Mouse (Mus musculus) liver, embryonic 12.5 days (tissue): ENCODE measurements around the gene Junb. TPM values are rescaled to one million over a fixed set of nuclear protein-coding genes. Genes with fewer than 3 reads are reported as not detected.

Experiments
- ATAC-seq: fragments of 200-750 bp; cut with Nextera tagmentation; 2 replicates; pipeline ENCODE4 v1.8.0; 2017; ENCODE audit warnings: moderate number of reproducible peaks, mild to moderate bottlenecking, moderate library complexity
- H3K27ac ChIP-seq: fragments of 300-500 bp; sonication (generic); 2 replicates; pipeline ENCODE4 v1.5.1; 2016; ENCODE audit warnings: mild to moderate bottlenecking
- H3K27me3 ChIP-seq: fragments of 300-500 bp; sonication (generic); replicated peaks from 2 replicates; pipeline ENCODE4 v1.6.1; 2016; ENCODE audit warnings: mild to moderate bottlenecking, moderate library complexity
- H3K36me3 ChIP-seq: fragments of 300-500 bp; sonication (generic); 2 replicates; pipeline ENCODE4 v1.6.1; 2016; ENCODE audit warnings: mild to moderate bottlenecking, moderate library complexity
- H3K4me1 ChIP-seq: fragments of 300-500 bp; sonication (generic); 2 replicates; pipeline ENCODE4 v1.6.1; 2016
- H3K4me2 ChIP-seq: fragments of 300-500 bp; sonication (generic); 2 replicates; pipeline ENCODE4 v1.6.1; 2016; ENCODE audit warnings: mild to moderate bottlenecking, moderate library complexity
- H3K4me3 ChIP-seq: fragments of 300-500 bp; sonication (generic); 2 replicates; pipeline ENCODE4 v1.5.1; 2016; ENCODE audit warnings: mild to moderate bottlenecking, moderate library complexity
- H3K9ac ChIP-seq: fragments of 300-500 bp; sonication (generic); 2 replicates; pipeline ENCODE4 v1.6.1; 2016; ENCODE audit warnings: mild to moderate bottlenecking, moderate library complexity
- H3K9me3 ChIP-seq: fragments of 300-500 bp; sonication (generic); replicated peaks from 2 replicates; pipeline ENCODE4 v1.6.1; 2016; ENCODE audit warnings: mild to moderate bottlenecking, moderate library complexity
- WGBS: fragments of 180-500 bp; shearing (Covaris S2); methylation state at CpG from one replicate; pipeline ENCODE4 v1.1.7; 2016; ENCODE audit not compliant: insufficient replicate concordance; 5-methylcytosine and 5-hydroxymethylcytosine counted together
- polyA plus RNA-seq: library from polyadenylated mRNA; unstranded; fragments of >200 nt; fragmentation: Nextera tagmentation; extraction: Ambion mirVana; gene quantifications from 2 replicates; pipeline ENCODE4 v1.2.1, GENCODE M21; 2016

Junb gene
- polyA plus RNA-seq, 1 experiment from 2014 or later, result 18.3 TPM

DNA sequence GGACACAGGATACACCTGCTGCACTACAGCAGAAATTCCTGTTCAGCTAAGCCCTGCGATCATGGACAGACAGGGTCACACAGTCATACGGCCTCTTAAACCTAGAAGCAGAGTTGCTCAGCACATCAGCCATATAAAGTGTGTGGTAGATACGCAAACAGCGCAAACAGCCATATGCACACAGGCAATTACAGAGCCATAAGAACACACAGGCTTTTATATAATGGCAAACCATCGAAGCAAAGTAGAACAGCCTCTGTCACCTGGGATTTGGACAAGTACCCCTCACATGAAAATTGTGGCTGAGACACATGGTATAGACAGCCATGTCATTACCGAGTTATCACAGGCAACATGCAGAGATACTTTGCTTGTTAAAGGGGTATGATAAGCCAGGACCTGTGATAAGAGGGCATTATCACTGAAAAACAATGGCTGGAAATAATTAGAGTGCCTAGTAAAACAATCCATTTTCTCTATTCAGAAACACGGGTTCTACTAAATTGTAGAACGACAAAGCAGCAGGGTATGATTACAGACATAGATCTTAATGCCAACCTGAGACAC is 7.9 kb upstream of the Junb start:
- Histone ChIP-seq H3K4me2 (peak overlapping the region; percentile 94), H3K9me3 (no peaks in the 10 kb centered on the region), H3K9ac (peak overlapping the region; percentile 75), H3K36me3 (no peaks in the 10 kb centered on the region), H3K4me1 (peaks cover 88% of the 10 kb centered on the region), H3K27me3 (no peaks in the 10 kb centered on the region), H3K4me3 (peak overlapping the region; percentile 63), H3K27ac (peak overlapping the region; percentile 83)
- no peak for ATAC-seq
- WGBS, result 27% methylated on average over 8 of the region's 8 CpGs

DNA sequence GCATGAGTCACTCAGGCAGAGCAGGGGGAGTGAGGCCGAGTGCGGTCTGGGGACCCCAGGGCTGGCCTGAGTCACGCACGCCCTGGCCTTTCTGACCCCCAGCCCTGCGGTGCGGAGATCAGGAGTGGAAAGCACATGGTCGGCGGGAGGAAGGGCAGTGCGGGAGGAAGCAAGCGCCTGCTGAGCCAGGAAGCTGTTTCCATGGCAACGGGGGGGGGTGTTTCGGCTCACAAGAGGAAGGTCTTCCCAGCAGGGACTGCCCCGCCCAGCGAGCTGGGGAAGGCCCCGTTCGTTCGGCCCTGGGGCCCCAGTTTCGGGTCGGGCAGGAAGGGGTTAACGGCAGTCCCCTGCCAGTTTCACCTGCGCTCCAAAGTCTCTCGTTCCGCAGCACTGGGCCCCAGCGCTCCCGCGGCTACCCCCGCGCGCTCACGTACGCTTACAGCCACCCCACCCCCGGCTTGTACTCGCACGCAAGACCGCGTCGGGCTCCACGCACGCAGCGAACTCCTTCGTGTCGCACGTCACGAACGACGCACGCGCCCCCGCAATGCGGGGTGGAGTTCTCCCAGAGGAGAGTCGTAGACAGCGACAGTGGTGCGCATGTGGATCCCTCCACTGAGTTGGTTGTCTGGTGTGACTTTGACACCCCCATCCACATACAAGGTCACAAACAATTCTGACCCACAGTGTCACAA is 7.3 kb upstream of the Junb start:
- Histone ChIP-seq H3K4me1 (peaks cover 88% of the 10 kb centered on the region), H3K9me3 (no peaks in the 10 kb centered on the region), H3K27me3 (no peaks in the 10 kb centered on the region), H3K4me2 (peak overlapping the region; percentile 94), H3K27ac (peak overlapping the region; percentile 83), H3K9ac (peak overlapping the region; percentile 75), H3K36me3 (no peaks in the 10 kb centered on the region), H3K4me3 (peak overlapping the region; percentile 63)
- peak; percentile 30 for ATAC-seq
- WGBS, result under 1% methylated on average over 53 of the region's 53 CpGs

DNA sequence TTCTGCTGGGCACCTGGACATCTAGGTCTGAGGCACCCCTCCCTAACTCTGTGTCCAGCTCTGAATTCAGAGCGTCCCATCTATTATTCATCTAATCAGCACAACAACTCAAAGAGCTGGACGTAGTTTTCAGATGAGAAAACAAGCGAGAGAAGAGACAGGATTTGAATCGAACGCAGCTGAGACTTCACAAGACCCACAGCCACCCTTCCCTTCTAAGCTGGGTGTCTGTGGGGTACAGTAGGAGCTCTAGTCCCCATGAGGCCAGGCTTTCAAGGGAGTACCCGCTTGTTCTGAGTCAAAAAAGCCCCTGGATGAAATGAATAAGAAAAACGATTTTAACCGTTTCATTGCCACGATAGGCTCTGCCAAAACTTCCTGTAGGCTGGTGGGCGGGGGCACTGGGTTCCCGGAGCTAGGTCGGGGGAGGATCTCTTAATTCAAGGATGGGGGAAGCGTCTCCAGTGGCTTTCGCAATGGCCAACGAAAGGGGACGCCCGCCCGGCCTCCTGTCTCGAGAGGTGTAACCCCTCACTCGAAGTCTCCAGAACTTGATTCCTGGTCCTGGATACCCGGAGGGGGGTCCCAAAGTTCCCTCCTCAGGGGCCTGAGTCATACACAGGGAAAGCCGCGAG is 6.6 kb upstream of the Junb start:
- Histone ChIP-seq H3K9ac (peak overlapping the region; percentile 75), H3K4me1 (peaks cover 91% of the 10 kb centered on the region), H3K36me3 (no peaks in the 10 kb centered on the region), H3K27me3 (no peaks in the 10 kb centered on the region), H3K4me3 (peak overlapping the region; percentile 63), H3K9me3 (no peaks in the 10 kb centered on the region), H3K27ac (peak overlapping the region; percentile 83), H3K4me2 (peak overlapping the region; percentile 94)
- WGBS, result under 1% methylated on average over 23 of the region's 23 CpGs
- ATAC-seq, result no peak

DNA sequence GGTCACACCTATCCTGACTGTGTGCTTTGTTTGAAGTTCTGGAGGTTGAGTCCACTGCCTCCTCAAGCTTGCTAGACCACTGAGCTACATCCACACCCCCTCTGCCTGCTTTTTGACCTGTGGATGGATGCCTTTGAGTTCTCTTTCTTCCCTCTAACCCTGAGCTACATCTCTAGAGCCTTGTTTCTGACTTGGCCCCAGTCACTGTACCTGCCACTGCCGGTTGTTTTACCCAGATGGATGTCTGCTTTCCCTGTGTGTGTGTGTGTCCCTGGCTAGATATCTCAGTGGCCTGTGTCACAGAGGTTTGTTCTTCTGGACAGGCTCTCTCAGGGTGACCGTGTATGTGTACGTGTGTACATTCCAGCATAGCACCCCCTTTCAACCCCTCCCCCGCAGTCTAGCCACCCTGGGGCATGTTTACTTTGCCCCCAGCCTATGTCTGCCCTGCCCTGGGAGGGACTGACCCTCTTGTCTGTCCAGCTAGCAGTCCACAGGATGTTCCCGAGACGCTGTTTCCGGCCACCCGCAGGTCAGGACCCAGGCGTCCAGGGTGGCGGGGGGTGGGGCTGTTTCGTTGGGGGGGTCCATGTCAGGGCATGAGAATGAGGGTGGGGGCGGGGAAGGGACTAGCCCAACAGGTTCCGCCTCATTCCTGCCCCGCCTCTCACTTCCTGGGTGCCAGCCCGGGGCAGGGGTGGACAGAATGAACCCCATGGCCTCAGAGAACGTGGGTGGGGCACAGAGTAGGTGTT is 6.0 kb upstream of the Junb start:
- Histone ChIP-seq H3K9ac (peak overlapping the region; percentile 75), H3K4me2 (peak overlapping the region; percentile 94), H3K4me3 (peak overlapping the region; percentile 63), H3K27me3 (no peaks in the 10 kb centered on the region), H3K4me1 (peaks cover 96% of the 10 kb centered on the region), H3K9me3 (no peaks in the 10 kb centered on the region), H3K27ac (peak overlapping the region; percentile 83), H3K36me3 (no peaks in the 10 kb centered on the region)
- 14% methylated on average over 16 of the region's 16 CpGs for WGBS
- peak; percentile 1; the same call in 1 of the 2 replicates for ATAC-seq

DNA sequence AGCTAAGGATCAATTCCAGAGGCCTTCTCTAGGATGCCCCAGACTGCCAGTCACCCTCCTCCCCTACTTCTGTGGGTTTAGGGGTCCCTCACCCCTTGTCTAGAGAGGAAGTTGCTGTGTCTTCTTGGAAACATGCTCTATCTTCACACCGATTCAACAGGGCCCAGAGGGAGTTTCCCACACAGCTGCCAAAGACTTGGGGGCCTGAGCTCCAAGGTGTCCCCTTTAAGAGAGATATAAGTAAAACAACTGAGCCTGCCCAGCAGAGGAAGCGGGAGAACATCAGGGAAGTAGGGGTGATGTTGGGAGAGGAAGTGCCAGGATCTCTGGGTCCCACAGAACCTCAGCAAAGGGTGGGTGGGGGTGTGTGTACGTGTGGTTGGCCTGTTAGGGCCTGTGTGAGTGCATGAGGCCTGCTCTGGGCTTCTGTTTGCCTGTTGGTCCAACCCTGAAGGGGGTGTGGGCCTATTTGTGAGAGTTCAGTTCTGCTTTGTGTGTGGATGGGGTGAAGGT is 4.0 kb upstream of the Junb start:
- WGBS, result 34% methylated on average over 3 of the region's 3 CpGs
- peak overlapping the region; percentile 5; the same call in 1 of the 2 replicates for H3K27ac ChIP-seq
- no peak overlapping the region for H3K4me2 ChIP-seq

DNA sequence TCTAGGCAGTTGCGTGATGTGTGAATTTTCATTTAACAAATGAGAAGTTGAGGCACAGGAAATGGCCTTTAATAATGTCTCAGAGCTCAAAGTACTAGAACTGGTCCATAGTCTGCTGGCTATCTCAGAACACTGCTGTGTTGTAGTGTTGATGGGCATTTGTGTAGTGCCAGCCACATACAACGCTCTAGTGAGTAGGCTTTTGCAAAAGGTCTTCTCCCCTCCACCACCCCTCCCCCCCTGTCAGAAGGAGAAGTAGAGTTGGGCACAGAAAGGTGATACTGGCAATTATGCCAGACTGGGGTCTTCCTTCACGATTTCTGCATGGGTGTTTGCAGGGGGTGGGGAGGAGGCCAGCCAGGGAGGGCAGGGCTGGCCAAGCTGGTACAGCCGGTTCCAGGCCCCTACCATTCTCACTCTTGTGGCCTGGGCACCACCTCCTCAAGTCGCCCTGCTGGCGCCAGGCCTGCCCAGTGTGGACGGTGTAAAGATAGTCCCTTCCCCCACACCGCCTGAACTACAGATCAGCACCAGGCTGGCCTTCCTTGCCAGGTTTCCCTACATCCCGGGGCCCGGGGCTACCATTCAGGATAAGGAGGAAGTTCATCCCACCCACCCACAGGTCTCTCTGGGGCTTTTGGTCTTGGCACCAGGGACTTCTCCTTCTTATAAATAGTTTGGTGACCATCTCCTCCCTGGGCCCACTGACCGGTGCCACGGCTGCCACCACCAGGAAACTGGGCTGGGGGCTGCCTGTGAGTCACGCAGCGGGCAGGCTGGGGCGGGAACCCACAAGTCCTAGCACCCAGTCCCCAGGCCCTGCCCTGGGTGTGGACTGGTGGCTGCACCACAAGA is 3.4 kb upstream of the Junb start:
- no peaks in the 10 kb centered on the region for H3K27me3 ChIP-seq
- no peak overlapping the region for H3K4me2 ChIP-seq
- no peak overlapping the region for H3K4me3 ChIP-seq
- ATAC-seq, result no peak
- H3K27ac ChIP-seq, result peak overlapping the region; percentile 97; the same call in 1 of the 2 replicates
- peaks cover 98% of the 10 kb centered on the region for H3K4me1 ChIP-seq
- 60% methylated on average over 15 of the region's 15 CpGs for WGBS
- no peaks in the 10 kb centered on the region for H3K9me3 ChIP-seq
- H3K36me3 ChIP-seq, result no peaks in the 10 kb centered on the region
- no peak overlapping the region for H3K9ac ChIP-seq

More for the DNA sequence above, 4.0 kb upstream of the Junb start:
- Histone ChIP-seq H3K4me1 (peaks cover 97% of the 10 kb centered on the region), H3K27me3 (no peaks in the 10 kb centered on the region), H3K36me3 (no peaks in the 10 kb centered on the region), H3K4me3 (no peak overlapping the region), H3K9me3 (no peaks in the 10 kb centered on the region), H3K9ac (no peak overlapping the region)
- no peak for ATAC-seq

DNA sequence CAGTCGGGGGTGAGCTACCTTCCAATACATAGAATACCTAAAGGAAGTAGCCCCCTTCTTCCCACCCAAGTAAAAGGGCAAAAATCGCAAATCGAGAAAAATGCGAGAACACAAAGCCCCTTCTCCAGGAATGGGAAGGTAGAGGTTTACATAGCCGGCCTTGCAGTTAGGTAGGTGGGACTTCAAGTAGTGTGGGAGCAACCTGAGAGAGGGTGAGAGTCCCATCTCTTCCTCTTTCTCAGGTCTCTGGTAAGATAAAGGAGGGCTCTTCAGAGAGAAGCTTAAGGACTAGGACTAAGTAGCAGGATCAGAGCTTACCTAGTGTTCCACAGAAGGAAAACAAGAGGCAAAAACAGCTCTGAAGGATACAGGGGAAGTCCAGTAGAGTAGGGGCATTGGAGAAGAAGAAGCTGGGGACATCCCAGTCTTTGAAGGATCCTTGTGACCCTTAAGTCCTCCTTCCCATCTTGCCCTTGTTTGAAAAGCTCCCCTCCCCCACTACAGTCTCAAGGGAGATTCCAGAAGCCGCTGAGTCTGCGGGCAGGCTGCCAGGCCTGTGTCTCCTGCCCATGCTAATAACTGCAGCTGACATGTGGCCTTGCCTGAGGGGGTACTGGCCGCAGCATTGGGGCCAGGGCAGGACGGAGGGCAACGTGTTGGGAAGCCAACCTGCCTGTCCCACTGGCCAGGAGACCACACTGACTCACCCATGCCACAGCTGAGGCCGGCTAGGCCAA is 2.3 kb upstream of the Junb start:
- Histone ChIP-seq H3K9ac (peak overlapping the region; percentile 14; the same call in 1 of the 2 replicates), H3K4me2 (peak overlapping the region; percentile 94), H3K9me3 (no peaks in the 10 kb centered on the region), H3K4me3 (peak overlapping the region; percentile 81), H3K27ac (peak overlapping the region; percentile 97), H3K27me3 (no peaks in the 10 kb centered on the region), H3K36me3 (no peaks in the 10 kb centered on the region), H3K4me1 (peaks cover 96% of the 10 kb centered on the region)
- 40% methylated on average over 11 of the region's 11 CpGs for WGBS
- ATAC-seq, result no peak

DNA sequence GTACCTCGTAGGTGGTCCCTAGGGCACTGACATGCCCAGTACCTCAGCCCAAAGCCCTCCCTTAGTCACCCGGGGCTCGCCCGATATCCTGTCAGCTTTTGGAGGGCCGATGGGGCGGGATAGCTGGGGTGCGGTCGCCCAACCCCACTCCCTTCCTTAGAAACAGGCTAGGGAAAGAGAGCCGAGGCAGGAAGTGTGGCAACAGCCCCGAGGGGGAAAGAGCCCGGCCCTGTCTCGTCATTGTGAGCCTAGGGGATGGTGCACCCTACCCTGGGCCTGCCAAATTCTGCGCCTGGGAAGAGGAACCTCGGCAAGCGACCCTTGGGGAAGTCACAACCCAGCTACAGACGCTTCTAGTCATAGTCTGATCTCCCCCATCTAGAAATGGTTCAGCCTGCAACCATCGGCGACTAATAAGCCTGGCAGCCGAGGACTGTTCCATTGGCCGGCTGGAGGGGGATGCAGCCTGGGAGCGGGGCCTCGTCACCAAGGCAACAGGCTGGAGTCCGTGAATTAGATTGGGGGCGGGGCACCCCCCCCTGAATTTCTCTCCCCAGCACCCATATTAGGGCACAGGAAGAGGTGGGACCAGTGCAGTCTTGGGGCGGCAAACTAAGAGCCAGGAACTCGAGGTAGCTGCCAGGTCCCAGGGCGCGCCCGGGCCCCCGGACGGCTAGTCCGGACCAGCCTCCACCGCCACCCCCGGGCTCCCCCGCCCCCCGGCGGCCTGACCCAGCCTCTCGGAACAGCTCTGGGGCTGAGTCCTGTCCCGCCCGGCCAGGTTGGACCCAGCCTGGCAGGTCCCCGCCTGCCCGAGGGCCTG is 1.3 kb upstream of the Junb start:
- Histone ChIP-seq H3K4me2 (peak overlapping the region; percentile 94), H3K4me1 (peaks cover 96% of the 10 kb centered on the region), H3K9me3 (no peaks in the 10 kb centered on the region), H3K36me3 (peaks cover 8% of the 10 kb centered on the region), H3K9ac (peak overlapping the region; percentile 86), H3K27me3 (no peaks in the 10 kb centered on the region), H3K27ac (peak overlapping the region; percentile 97), H3K4me3 (peak overlapping the region; percentile 81)
- peak; percentile 55 for ATAC-seq
- under 1% methylated on average over 35 of the region's 42 CpGs for WGBS

DNA sequence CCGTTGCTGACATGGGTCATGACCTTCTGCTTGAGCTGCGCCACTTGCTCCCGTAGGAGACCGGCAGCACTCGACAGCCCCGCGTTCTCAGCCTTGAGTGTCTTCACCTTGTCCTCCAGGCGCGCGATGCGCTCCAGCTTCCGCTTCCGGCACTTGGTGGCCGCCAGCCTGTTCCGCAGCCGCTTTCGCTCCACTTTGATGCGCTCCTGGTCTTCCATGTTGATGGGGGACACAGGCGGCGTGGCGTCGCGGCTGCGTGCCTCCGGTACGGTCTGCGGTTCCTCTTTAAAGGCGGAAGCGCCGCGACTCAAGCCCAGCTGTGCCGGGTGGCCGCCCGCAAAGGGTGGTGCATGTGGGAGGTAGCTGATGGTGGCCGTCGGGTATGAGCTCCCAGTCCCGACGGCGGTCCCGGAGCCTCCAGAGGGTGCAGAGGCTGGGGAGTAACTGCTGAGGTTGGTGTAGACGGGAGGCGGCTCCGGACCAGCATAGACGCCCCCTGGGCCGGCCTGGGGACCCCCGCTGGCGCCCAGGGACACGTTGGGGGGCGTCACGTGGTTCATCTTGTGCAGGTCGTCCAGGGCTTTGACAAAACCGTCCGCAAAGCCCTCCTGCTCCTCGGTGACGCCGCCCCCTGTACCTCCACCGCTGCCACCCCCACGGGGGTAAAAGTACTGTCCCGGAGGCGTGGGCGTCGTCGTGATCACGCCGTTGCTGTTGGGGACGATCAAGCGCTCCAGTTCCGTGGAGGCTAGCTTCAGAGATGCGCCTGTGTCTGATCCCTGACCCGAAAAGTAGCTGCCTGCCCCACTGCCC is 877 bp downstream of the Junb start:
- H3K36me3 ChIP-seq, result peaks cover 30% of the 10 kb centered on the region
- no peaks in the 10 kb centered on the region for H3K9me3 ChIP-seq
- H3K4me1 ChIP-seq, result peaks cover 98% of the 10 kb centered on the region
- H3K27me3 ChIP-seq, result no peaks in the 10 kb centered on the region
- H3K9ac ChIP-seq, result peak overlapping the region; percentile 86
- no peak for ATAC-seq
- under 1% methylated on average over 70 of the region's 70 CpGs for WGBS
- H3K27ac ChIP-seq, result peak overlapping the region; percentile 97
- peak overlapping the region; percentile 81 for H3K4me3 ChIP-seq
- H3K4me2 ChIP-seq, result peak overlapping the region; percentile 94
